Mouse (Mus musculus): ENCODE data around the gene BC024978. TPM values are rescaled to one million over a fixed set of nuclear protein-coding genes. Genes with fewer than 3 reads are reported as not detected.

Gene BC024978
- polyA plus RNA-seq, 1 experiment from 2014 or later = 3.8 TPM

GRCm38 (mm10) chr7:27231693-27232331, 36.2 kb downstream of the BC024978 start:
- no peak for TF ChIP-seq CTCF (IDR thresholded peaks at IDR 0.05; ENCODE audit: low read depth)
- 72% methylated on average over 7 of the region's 7 CpGs for WGBS
- Histone ChIP-seq H3K4me3 (ENCODE audit: low read depth, low read length) (no peak overlapping the region), H3K27me3 (ENCODE audit: insufficient read depth, low read length) (no peaks in the 10 kb centered on the region), H3K4me2 (no peak overlapping the region), H3K9me3 (ENCODE audit: low read depth, low read length) (no peaks in the 10 kb centered on the region), H3K9ac (no peak overlapping the region), H3K4me1 (ENCODE audit: insufficient read depth) (peaks cover 3% of the 10 kb centered on the region; the same call in 1 of the 2 replicates), H3K27ac (ENCODE audit: low read depth) (no peak overlapping the region), H3K36me3 (ENCODE audit: insufficient read depth) (no peaks in the 10 kb centered on the region)
- ATAC-seq (ENCODE audit: insufficient read depth) = no peak
- no peak for DNase-seq

GRCm38 (mm10) chr7:27232781-27233281, 37.2 kb downstream of the BC024978 start, which contains the start of gene Coq8b:
TSS of gene Coq8b (plus strand) at chr7:27233023.
- Histone ChIP-seq H3K27me3 (ENCODE audit: insufficient read depth, low read length) (no peaks in the 10 kb centered on the region), H3K27ac (ENCODE audit: low read depth) (peak within 1 kb of the TSS; percentile 82), H3K4me2 (peak within 1 kb of the TSS; percentile 81), H3K9me3 (ENCODE audit: low read depth, low read length) (no peaks in the 10 kb centered on the region), H3K4me1 (ENCODE audit: insufficient read depth) (no peaks in the 10 kb centered on the region), H3K36me3 (ENCODE audit: insufficient read depth) (no peaks in the 10 kb centered on the region), H3K4me3 (ENCODE audit: low read depth, low read length) (peak within 1 kb of the TSS; percentile 51), H3K9ac (peak within 1 kb of the TSS; percentile 58)
- DNase-seq = peak; percentile 98
- under 1% methylated on average over 25 of the region's 25 CpGs for WGBS
- TF ChIP-seq CTCF (IDR thresholded peaks at IDR 0.05; ENCODE audit: low read depth) = peak; percentile 51
- peak; percentile 90 for ATAC-seq (ENCODE audit: insufficient read depth)

- Histone ChIP-seq H3K4me2 (peak overlapping the region; percentile 81), H3K36me3 (ENCODE audit: insufficient read depth) (0 out of 2 replicates have a peak, but pooled peaks cover 3% of the 10 kb centered on the region), H3K27me3 (ENCODE audit: insufficient read depth, low read length) (no peaks in the 10 kb centered on the region), H3K4me1 (ENCODE audit: insufficient read depth) (no peaks in the 10 kb centered on the region), H3K9ac (peak overlapping the region; percentile 58), H3K27ac (ENCODE audit: low read depth) (peak overlapping the region; percentile 82), H3K9me3 (ENCODE audit: low read depth, low read length) (no peaks in the 10 kb centered on the region), H3K4me3 (ENCODE audit: low read depth, low read length) (peak overlapping the region; percentile 51)
- TF ChIP-seq CTCF (IDR thresholded peaks at IDR 0.05; ENCODE audit: low read depth) = no peak
- 0% methylated on average over 6 of the region's 6 CpGs for WGBS
- peak; percentile 36; the same call in 1 of the 2 replicates for ATAC-seq (ENCODE audit: insufficient read depth)
- no peak for DNase-seq
Measured at GRCm38 (mm10) chr7:27233300-27233699, 37.7 kb downstream of the BC024978 start.

- Histone ChIP-seq H3K36me3 (ENCODE audit: insufficient read depth) (peaks cover 3% of the 10 kb centered on the region; the same call in 1 of the 2 replicates), H3K27me3 (ENCODE audit: insufficient read depth, low read length) (no peaks in the 10 kb centered on the region), H3K4me1 (ENCODE audit: insufficient read depth) (no peaks in the 10 kb centered on the region), H3K9ac (no peak overlapping the region), H3K9me3 (ENCODE audit: low read depth, low read length) (no peaks in the 10 kb centered on the region), H3K4me3 (ENCODE audit: low read depth, low read length) (no peak overlapping the region), H3K4me2 (no peak overlapping the region), H3K27ac (ENCODE audit: low read depth) (no peak overlapping the region)
- no peak for ATAC-seq (ENCODE audit: insufficient read depth)
- DNase-seq = no peak
- TF ChIP-seq CTCF (IDR thresholded peaks at IDR 0.05; ENCODE audit: low read depth) = no peak
- 79% methylated on average over 2 of the region's 2 CpGs for WGBS
Measured at GRCm38 (mm10) chr7:27235726-27236125, 40.1 kb downstream of the BC024978 start.

GRCm38 (mm10) chr7:27237527-27237926, 41.9 kb downstream of the BC024978 start:
- ATAC-seq (ENCODE audit: insufficient read depth) (no peak), DNase-seq (no peak)
- no peaks in the 10 kb centered on the region for H3K4me1 ChIP-seq (ENCODE audit: insufficient read depth)
- H3K27ac ChIP-seq (ENCODE audit: low read depth) = no peak overlapping the region
- no peaks in the 10 kb centered on the region for H3K9me3 ChIP-seq (ENCODE audit: low read depth, low read length)
- H3K4me3 ChIP-seq (ENCODE audit: low read depth, low read length) = no peak overlapping the region
- H3K36me3 ChIP-seq (ENCODE audit: insufficient read depth) = peaks cover 12% of the 10 kb centered on the region
- no peaks in the 10 kb centered on the region for H3K27me3 ChIP-seq (ENCODE audit: insufficient read depth, low read length)
- no peak overlapping the region for H3K9ac ChIP-seq
- H3K4me2 ChIP-seq = no peak overlapping the region
- peak; percentile 44 for TF ChIP-seq CTCF (IDR thresholded peaks at IDR 0.05; ENCODE audit: low read depth)
- WGBS = 78% methylated on average over 2 of the region's 2 CpGs

- Histone ChIP-seq H3K9ac (no peak overlapping the region), H3K4me2 (no peak overlapping the region), H3K36me3 (ENCODE audit: insufficient read depth) (peaks cover 17% of the 10 kb centered on the region), H3K4me3 (ENCODE audit: low read depth, low read length) (no peak overlapping the region), H3K27ac (ENCODE audit: low read depth) (no peak overlapping the region), H3K27me3 (ENCODE audit: insufficient read depth, low read length) (no peaks in the 10 kb centered on the region), H3K4me1 (ENCODE audit: insufficient read depth) (no peaks in the 10 kb centered on the region), H3K9me3 (ENCODE audit: low read depth, low read length) (no peaks in the 10 kb centered on the region)
- ATAC-seq (ENCODE audit: insufficient read depth) (no peak), DNase-seq (no peak)
- WGBS = 89% methylated on average over 5 of the region's 5 CpGs
- TF ChIP-seq CTCF (IDR thresholded peaks at IDR 0.05; ENCODE audit: low read depth) = no peak
Measured at GRCm38 (mm10) chr7:27238568-27238967, 43.0 kb downstream of the BC024978 start.

- Histone ChIP-seq H3K9me3 (ENCODE audit: low read depth, low read length) (no peaks in the 10 kb centered on the region), H3K4me1 (ENCODE audit: insufficient read depth) (no peaks in the 10 kb centered on the region), H3K4me2 (no peak overlapping the region), H3K9ac (no peak overlapping the region), H3K27me3 (ENCODE audit: insufficient read depth, low read length) (no peaks in the 10 kb centered on the region), H3K4me3 (ENCODE audit: low read depth, low read length) (no peak overlapping the region), H3K36me3 (ENCODE audit: insufficient read depth) (peaks cover 35% of the 10 kb centered on the region), H3K27ac (ENCODE audit: low read depth) (no peak overlapping the region)
- WGBS = 51% methylated on average over 8 of the region's 8 CpGs
- no peak for ATAC-seq (ENCODE audit: insufficient read depth)
- DNase-seq = no peak
- TF ChIP-seq CTCF (IDR thresholded peaks at IDR 0.05; ENCODE audit: low read depth) = no peak
Measured at GRCm38 (mm10) chr7:27243211-27243610, 47.6 kb downstream of the BC024978 start.
